12 mouse cellular contexts compared by ENCODE assay signal in the genomic region with DNA sequence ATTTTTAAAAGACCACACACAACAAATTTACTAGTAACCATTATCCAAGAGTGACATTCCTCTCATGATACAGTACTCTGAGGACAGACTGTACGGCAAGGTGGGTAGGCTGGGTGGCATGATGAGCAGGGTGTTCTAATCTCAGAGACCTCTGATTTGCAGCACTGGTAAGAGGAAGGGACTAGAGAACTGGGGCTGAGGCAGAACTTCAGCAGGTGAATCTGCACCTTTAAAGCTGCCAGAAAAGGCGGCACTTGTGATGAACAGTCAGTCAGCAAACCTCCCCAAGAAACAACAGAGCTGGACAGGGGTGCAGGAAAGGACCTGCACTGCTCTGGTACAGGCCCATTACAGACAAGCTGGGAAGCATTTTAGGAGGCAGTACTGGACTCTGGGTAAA. TPM values are rescaled to one million over a fixed set of nuclear protein-coding genes. Genes with fewer than 3 reads are reported as not detected.
DNase-seq lines count a peak whose midpoint lies in the region; ATAC-seq and TF ChIP-seq lines count a peak whose summit lies in the region.
"Had no signal": no experiment of that assay in that cellular context is flagged by ENCODE, and none has a peak within 500 bp of the region (broad histone marks: within the 10 kb centered on the region; RNA-seq: fewer than 3 reads in every experiment).

No protein-coding gene starts in this region.

- no peak for ATAC-seq in heart, postnatal 0 days (ENCODE audit: insufficient read depth, low read depth)
- ATAC-seq in midbrain, embryonic 14.5 days (ENCODE audit: low FRiP score, low TSS enrichment), result no peak

- TF ChIP-seq EP300 in heart, postnatal 0 days (IDR thresholded peaks at IDR 0.05; ENCODE audit: low read depth), result no peak

- no peak overlapping the region for H3K9ac ChIP-seq in heart, postnatal 0 days (replicated peaks; ENCODE audit: low read depth, low read length)
- peak overlapping the region; percentile 76; the same call in 1 of the 2 replicates for H3K9ac ChIP-seq in midbrain, embryonic 14.5 days (replicated peaks; ENCODE audit: low read length)
- H3K9ac ChIP-seq: embryonic facial prominence, embryonic 13.5 days had no signal

- TF ChIP-seq CTCF in heart, postnatal 0 days (IDR thresholded peaks at IDR 0.05; ENCODE audit: low read depth), result no peak

- DNase-seq in heart, postnatal 0 days (ENCODE audit: low spot score), result no peak
- DNase-seq in heart, postnatal 4 days, result no peak
- DNase-seq in cerebellum, adult 18-20 months, result peak; percentile 44 to 51
- peak; percentile 18 to 42 for DNase-seq in cerebellum, postnatal 10 days
- DNase-seq in midbrain, embryonic 14.5 days, result no peak
- no peak for DNase-seq in B cell, adult 2 months
- DNase-seq in adrenal gland, postnatal 25 days, result no peak
- DNase-seq in testis, postnatal 10 days (ENCODE audit: low spot score), result no peak
- DNase-seq: kidney, adult 11 months; liver; thymus, postnatal 25 days had no signal

- H3K27ac ChIP-seq in heart, postnatal 0 days (ENCODE audit: low read depth), result no peak overlapping the region
- H3K27ac ChIP-seq in midbrain, embryonic 14.5 days (replicated peaks; ENCODE audit: low read depth, low read length), result peak overlapping the region; percentile 95
- H3K27ac ChIP-seq: embryonic facial prominence, embryonic 13.5 days had no signal

- no peaks in the 10 kb centered on the region for H3K9me3 ChIP-seq in heart, postnatal 0 days (replicated peaks; ENCODE audit: control insufficient read depth, low read length)
- H3K9me3 ChIP-seq in midbrain, embryonic 14.5 days (ENCODE audit: control insufficient read depth, low read length), result no peaks in the 10 kb centered on the region
- H3K9me3 ChIP-seq: embryonic facial prominence, embryonic 13.5 days had no signal

- peak overlapping the region; percentile 64; the same call in 1 of the 2 replicates for H3K4me2 ChIP-seq in heart, postnatal 0 days (ENCODE audit: low read depth, low read length)
- peak overlapping the region; percentile 63 for H3K4me2 ChIP-seq in midbrain, embryonic 14.5 days (ENCODE audit: low read length)

- peak overlapping the region; percentile 29 for H3K4me3 ChIP-seq in heart, postnatal 0 days (ENCODE audit: low read depth, low read length)
- H3K4me3 ChIP-seq in midbrain, embryonic 14.5 days (replicated peaks; ENCODE audit: low read depth, low read length), result peak overlapping the region; percentile 43; the same call in 1 of the 2 replicates
- H3K4me3 ChIP-seq: embryonic facial prominence, embryonic 13.5 days had no signal

- 0 out of 2 replicates have a peak, but pooled peaks cover 5% of the 10 kb centered on the region for H3K36me3 ChIP-seq in heart, postnatal 0 days (replicated peaks; ENCODE audit: control insufficient read depth, insufficient read depth, low read length)
- no peaks in the 10 kb centered on the region for H3K36me3 ChIP-seq in midbrain, embryonic 14.5 days (ENCODE audit: control insufficient read depth, insufficient read depth, low read length)

- peaks cover 8% of the 10 kb centered on the region for H3K4me1 ChIP-seq in heart, postnatal 0 days (ENCODE audit: control insufficient read depth, insufficient read depth)
- peaks cover 23% of the 10 kb centered on the region for H3K4me1 ChIP-seq in midbrain, embryonic 14.5 days (ENCODE audit: control insufficient read depth, insufficient read depth, low read length)

- 67% methylated on average over 2 of the region's 2 CpGs for WGBS in heart, postnatal 0 days
- WGBS in midbrain, embryonic 14.5 days, result 50% methylated on average over 2 of the region's 2 CpGs

- H3K27me3 ChIP-seq in heart, postnatal 0 days (ENCODE audit: control insufficient read depth, insufficient read depth, low read length), result no peaks in the 10 kb centered on the region
- H3K27me3 ChIP-seq in midbrain, embryonic 14.5 days (ENCODE audit: control insufficient read depth, insufficient read depth, low read length), result no peaks in the 10 kb centered on the region
- H3K27me3 ChIP-seq: embryonic facial prominence, embryonic 13.5 days had no signal

RNA-seq across cellular contexts. Expression of a gene that starts 41.9 kb away (rescaled TPM):
- 53.1 and 58.6 TPM in 2 replicates for total RNA-seq in heart, postnatal 0 days (2014; rRNA removed; ENCODE audit: low replicate concordance)
- 38.0 and 41.7 TPM in 2 replicates for polyA plus RNA-seq in heart, postnatal 0 days (2015; fragmentation: Nextera tagmentation; extraction: Ambion mirVana)
- total RNA-seq in heart, postnatal 4 days (2021), result 100 to 1,000 TPM in 1 of 2 experiments, 10 to 100 TPM in 1; 93.6 to 106 TPM
- polyA plus RNA-seq in midbrain, embryonic 14.5 days (2014; fragmentation: Nextera tagmentation; extraction: Ambion mirVana), result 143 and 186 TPM in 2 replicates
- total RNA-seq in adrenal gland, postnatal 25 days (2021), result 78.9 and 124 TPM in 2 replicates

Comparison
In these comparisons a context has a peak if more than half of its experiments do, and no peak if none do; other contexts are left out.
1. DNase-seq: peak in cerebellum, adult 18-20 months (2 of 2) and cerebellum, postnatal 10 days (2 of 2); none in heart, postnatal 0 days (single experiment), heart, postnatal 4 days (single experiment), midbrain, embryonic 14.5 days (single experiment), B cell, adult 2 months (0 of 2), adrenal gland, postnatal 25 days (single experiment) and testis, postnatal 10 days (single experiment).